Mouse (Mus musculus) MEL (cell line): ENCODE data around the gene Ust.

Experiments
- BHLHE40 ChIP-seq: IDR thresholded peaks from 2 replicates; pipeline ENCODE4 v1.6.1; 2012; ENCODE audit warnings: low read depth, mild to moderate bottlenecking, inconsistent platforms, low read length, improper control_type of control experiment, borderline replicate concordance
- CTCF ChIP-seq, 3 experiments: IDR thresholded peaks in 2 of 3; conservative IDR thresholded peaks in 1 of 3; 2 replicates each; pipeline ENCODE4 v1.5.1; 2011 to 2012; ENCODE audit warnings: low read length in 3 of 3, low read depth in 2 of 3, mild to moderate bottlenecking in 2 of 3, improper control_type of control experiment in 1 of 3, inconsistent platforms in 1 of 3, mixed read lengths in 1 of 3, moderate library complexity in 1 of 3; ENCODE audit not compliant: control insufficient read depth in 1 of 3, insufficient read depth in 1 of 3, poor library complexity in 1 of 3, severe bottlenecking in 1 of 3
- HCFC1 ChIP-seq: IDR thresholded peaks from 2 replicates; pipeline ENCODE4 v1.6.1; 2012; ENCODE audit warnings: low read depth, mild to moderate bottlenecking, inconsistent platforms, low read length, improper control_type of control experiment, moderate library complexity
- MAZ ChIP-seq: IDR thresholded peaks from 2 replicates; pipeline ENCODE4 v1.6.1; 2012; ENCODE audit warnings: low read depth, mild to moderate bottlenecking, inconsistent platforms, low read length, improper control_type of control experiment
- POLR2A ChIP-seq, 2 experiments: IDR thresholded peaks; 2 replicates each; pipeline ENCODE4 v1.6.1; 2011 to 2012; ENCODE audit warnings: low read length in 2 of 2, mild to moderate bottlenecking in 2 of 2, control low read depth in 1 of 2, improper control_type of control experiment in 1 of 2, low read depth in 1 of 2, moderate library complexity in 1 of 2; ENCODE audit not compliant: control insufficient read depth in 1 of 2, insufficient read depth in 1 of 2, poor library complexity in 1 of 2
- TAL1 ChIP-seq: IDR thresholded peaks from 2 replicates; pipeline ENCODE4 v1.6.1; 2012; ENCODE audit warnings: mild to moderate bottlenecking, inconsistent platforms, low read length, moderate library complexity, mixed read lengths
- USF1 ChIP-seq: IDR thresholded peaks from 2 replicates; pipeline ENCODE4 v1.6.1; 2014; ENCODE audit warnings: low read depth, mild to moderate bottlenecking, inconsistent platforms, low read length, improper control_type of control experiment, moderate library complexity
- ZC3H11A ChIP-seq: IDR thresholded peaks from 2 replicates; pipeline ENCODE4 v1.6.1; 2012; ENCODE audit warnings: low read depth, mild to moderate bottlenecking, inconsistent platforms, low read length, improper control_type of control experiment

GRCm38 (mm10) chr10:8213266-8213905 is 305.2 kb downstream of the Ust start:
- TF ChIP-seq MAZ: no peak
- TF ChIP-seq HCFC1: no peak
- no peak for TF ChIP-seq CTCF (IDR thresholded peaks at IDR 0.05 in 2 of 3, conservative IDR thresholded peaks at IDR 0.05 in 1 of 3; ENCODE audit: control insufficient read depth in 1 of 3, insufficient read depth in 1 of 3, low read depth in 2 of 3, low read length in 3 of 3, poor library complexity in 1 of 3, severe bottlenecking in 1 of 3)
- TF ChIP-seq POLR2A (IDR thresholded peaks at IDR 0.05; ENCODE audit: control insufficient read depth in 1 of 2, insufficient read depth in 1 of 2, low read depth in 1 of 2, low read length in 2 of 2, poor library complexity in 1 of 2): no peak
- TF ChIP-seq TAL1: no peak
- TF ChIP-seq ZC3H11A: no peak
- TF ChIP-seq USF1: no peak
- TF ChIP-seq BHLHE40: no peak
